Mouse (Mus musculus) myocyte (in vitro differentiated cells): ENCODE results near the gene Fosl2. TPM values are rescaled to one million over a fixed set of nuclear protein-coding genes. Genes with fewer than 3 reads are reported as not detected.

Experiments used
- H3K27me3 ChIP-seq: one replicate; pipeline ENCODE4 v1.6.1; 2011; ENCODE audit not compliant: control insufficient read depth, insufficient read depth, insufficient read length
- H3K36me3 ChIP-seq: one replicate; pipeline ENCODE4 v1.6.1; 2011; ENCODE audit not compliant: control insufficient read depth, insufficient read depth
- H3K4me2 ChIP-seq: one replicate; pipeline ENCODE4 v1.6.1; 2011; ENCODE audit warnings: low read depth, control low read depth
- H3K4me3 ChIP-seq: one replicate; pipeline ENCODE4 v1.5.1; 2011; ENCODE audit warnings: mild to moderate bottlenecking, control low read depth, moderate library complexity
- H3K79me2 ChIP-seq: one replicate; pipeline ENCODE4 v1.6.1; 2011; ENCODE audit not compliant: control insufficient read depth, insufficient read depth
- H3ac ChIP-seq: one replicate; pipeline ENCODE4 v1.6.1; 2011; ENCODE audit not compliant: control insufficient read depth, insufficient read length
- CEBPB ChIP-seq: IDR thresholded peaks from 2 replicates; pipeline ENCODE4 v1.6.1; 2011; ENCODE audit warnings: mild to moderate bottlenecking, moderate library complexity; ENCODE audit not compliant: poor library complexity, insufficient read depth, severe bottlenecking
- E2F4 ChIP-seq: IDR thresholded peaks from one replicate; pipeline ENCODE4 v1.6.1; 2011; ENCODE audit warnings: mild to moderate bottlenecking, control low read depth, moderate library complexity; ENCODE audit not compliant: insufficient read depth
- MAX ChIP-seq: IDR thresholded peaks from one replicate; pipeline ENCODE4 v1.6.1; 2011; ENCODE audit warnings: low read depth, mild to moderate bottlenecking, control low read depth
- MYOD1 ChIP-seq, 3 experiments: IDR thresholded peaks; one replicate each; pipeline ENCODE4 v1.6.1; 2011; ENCODE audit warnings: control low read depth in 2 of 3, low read depth in 2 of 3, mild to moderate bottlenecking in 2 of 3, moderate library complexity in 1 of 3; ENCODE audit not compliant: insufficient read length in 2 of 3, control insufficient read depth in 1 of 3
- MYOG ChIP-seq, 3 experiments: IDR thresholded peaks; one replicate each; pipeline ENCODE4 v1.6.1; 2011; ENCODE audit warnings: control low read depth in 2 of 3, low read depth in 2 of 3, mild to moderate bottlenecking in 2 of 3; ENCODE audit not compliant: insufficient read length in 2 of 3, control insufficient read depth in 1 of 3, insufficient read depth in 1 of 3
- POLR2A ChIP-seq: IDR thresholded peaks from one replicate; pipeline ENCODE4 v1.6.1; 2011; ENCODE audit warnings: low read depth, mild to moderate bottlenecking, control low read depth, moderate library complexity; ENCODE audit not compliant: insufficient read length
- POLR2AphosphoS2 ChIP-seq: IDR thresholded peaks from one replicate; pipeline ENCODE4 v1.6.1; 2011; ENCODE audit warnings: low read depth, control low read depth; ENCODE audit not compliant: insufficient read length
- REST ChIP-seq: IDR thresholded peaks from one replicate; pipeline ENCODE4 v1.6.1; 2011; ENCODE audit warnings: mild to moderate bottlenecking, control low read depth, moderate library complexity; ENCODE audit not compliant: insufficient read depth, insufficient read length
- SRF ChIP-seq: IDR thresholded peaks from one replicate; pipeline ENCODE4 v1.6.1; 2011; ENCODE audit warnings: low read depth; ENCODE audit not compliant: control insufficient read depth, insufficient read length
- TCF12 ChIP-seq: IDR thresholded peaks from one replicate; pipeline ENCODE4 v1.6.1; 2011; ENCODE audit warnings: mild to moderate bottlenecking, control low read depth; ENCODE audit not compliant: poor library complexity, insufficient read depth, severe bottlenecking
- TCF3 ChIP-seq: IDR thresholded peaks from one replicate; pipeline ENCODE4 v1.6.1; 2011; ENCODE audit warnings: low read depth, control low read depth; ENCODE audit not compliant: insufficient read length
- USF1 ChIP-seq: IDR thresholded peaks from one replicate; pipeline ENCODE4 v1.6.1; 2011; ENCODE audit warnings: low read depth, mild to moderate bottlenecking, control low read depth, moderate library complexity
- polyA plus RNA-seq: library from polyadenylated mRNA; unstranded; fragments of >200 nt; fragmentation: generic; extraction: Trizol; gene quantifications from one replicate; pipeline ENCODE4 v1.2.1, GENCODE M21; 2012; ENCODE audit warnings: missing spikeins

The Fosl2 gene
- polyA plus RNA-seq, 1 experiment = 30.9 TPM

DNA sequence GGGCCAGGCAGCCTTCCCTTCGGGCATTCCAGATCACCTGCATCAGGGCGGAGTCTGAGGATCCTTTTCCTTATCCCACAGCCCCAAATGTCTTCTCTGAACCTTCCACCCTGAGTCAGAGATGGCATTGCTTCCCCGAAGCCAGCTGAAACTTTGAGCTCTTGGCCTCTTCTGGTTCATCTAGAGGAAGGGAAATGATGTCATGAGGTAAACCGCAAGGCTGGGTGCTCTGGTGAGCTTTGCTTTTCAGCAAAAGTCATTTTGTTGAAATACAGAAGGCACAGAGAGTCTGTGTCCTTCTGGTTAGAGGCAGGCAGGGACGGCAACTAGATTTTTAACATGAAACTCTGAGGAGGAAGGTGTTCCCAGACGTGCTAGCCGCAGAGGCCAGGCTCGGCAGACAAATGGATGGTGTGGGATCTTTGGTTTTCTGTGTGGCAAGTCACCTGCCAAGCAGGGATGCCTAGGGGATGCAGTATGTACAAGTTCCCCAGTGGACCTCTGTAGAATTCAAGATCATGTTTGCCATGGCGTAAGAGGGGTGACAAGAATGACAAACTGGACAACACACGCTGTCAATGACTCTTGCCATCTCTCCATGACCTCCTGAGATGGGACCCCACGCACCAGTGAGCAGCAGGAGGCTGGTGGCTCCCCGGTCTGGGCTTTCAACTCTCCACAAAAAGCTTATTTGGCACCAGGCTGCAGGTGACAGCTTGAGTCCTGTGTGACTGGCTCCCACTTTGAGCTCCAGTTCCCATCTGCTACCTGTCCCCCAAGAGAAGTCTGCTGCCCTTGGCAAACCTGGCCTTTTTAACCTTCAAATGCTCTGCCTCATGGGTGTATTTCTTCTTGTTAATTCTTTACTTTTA lies 31.2 kb upstream of the Fosl2 start:
- no peaks in the 10 kb centered on the region for H3K79me2 ChIP-seq
- H3ac ChIP-seq = no peak overlapping the region
- no peak overlapping the region for H3K4me3 ChIP-seq
- H3K4me2 ChIP-seq = no peak overlapping the region
- H3K36me3 ChIP-seq = no peaks in the 10 kb centered on the region
- TF ChIP-seq TCF3 = no peak
- no peak for TF ChIP-seq REST
- TF ChIP-seq TCF12 = no peak
- no peak for TF ChIP-seq MYOG (IDR thresholded peaks at IDR 0.05; ENCODE audit: control insufficient read depth in 1 of 3, insufficient read depth in 1 of 3, insufficient read length in 2 of 3, low read depth in 2 of 3)
- no peak for TF ChIP-seq CEBPB
- no peak for TF ChIP-seq SRF
- no peak for TF ChIP-seq USF1
- TF ChIP-seq MYOD1 (IDR thresholded peaks at IDR 0.05; ENCODE audit: control insufficient read depth in 1 of 3, insufficient read length in 2 of 3, low read depth in 2 of 3) = no peak
- no peak for TF ChIP-seq MAX
- no peak for TF ChIP-seq E2F4
- TF ChIP-seq POLR2A = no peak
- no peak for TF ChIP-seq POLR2AphosphoS2
- H3K27me3 ChIP-seq = no peaks in the 10 kb centered on the region

DNA sequence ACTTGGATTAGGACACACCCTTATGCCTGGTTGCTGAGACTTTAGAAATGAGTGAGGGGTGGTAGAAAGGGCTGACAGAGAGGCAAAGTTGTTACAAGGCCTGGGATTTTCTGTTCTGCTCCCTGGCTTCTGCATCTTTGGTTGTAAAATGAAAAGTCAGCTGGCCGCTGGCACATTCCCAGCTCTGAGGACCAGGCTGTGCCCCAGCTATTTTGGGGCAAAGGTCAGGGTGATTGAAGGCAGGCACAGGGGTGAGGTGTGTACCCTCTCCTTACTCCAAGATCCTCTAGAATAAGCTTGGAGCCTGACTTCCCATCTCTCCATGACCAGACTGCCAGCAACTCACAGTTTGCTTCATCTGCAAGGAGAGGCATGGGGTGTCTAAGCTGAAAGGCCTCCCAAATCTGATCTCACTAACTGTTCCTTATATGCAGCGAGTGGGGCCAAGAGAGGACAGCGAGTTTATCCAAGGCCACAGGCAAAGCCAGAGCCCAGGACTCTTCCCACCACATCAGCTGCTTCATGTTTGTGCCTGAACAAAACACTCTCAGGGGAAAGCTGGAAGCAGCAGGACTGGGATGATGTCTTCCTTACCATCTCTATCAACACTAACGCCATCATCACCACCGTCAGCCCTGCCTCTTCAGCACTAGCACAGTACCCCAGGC lies 29.0 kb upstream of the Fosl2 start:
- no peaks in the 10 kb centered on the region for H3K79me2 ChIP-seq
- no peak overlapping the region for H3ac ChIP-seq
- TF ChIP-seq USF1 = no peak
- no peak for TF ChIP-seq SRF
- no peak for TF ChIP-seq POLR2AphosphoS2
- TF ChIP-seq E2F4 = no peak
- TF ChIP-seq MYOD1 (IDR thresholded peaks at IDR 0.05; ENCODE audit: control insufficient read depth in 1 of 3, insufficient read length in 2 of 3, low read depth in 2 of 3) = no peak
- TF ChIP-seq CEBPB = no peak
- TF ChIP-seq MAX = no peak
- no peak for TF ChIP-seq TCF3
- no peak for TF ChIP-seq REST
- no peak for TF ChIP-seq POLR2A
- no peak for TF ChIP-seq MYOG (IDR thresholded peaks at IDR 0.05; ENCODE audit: control insufficient read depth in 1 of 3, insufficient read depth in 1 of 3, insufficient read length in 2 of 3, low read depth in 2 of 3)
- no peak for TF ChIP-seq TCF12
- H3K4me3 ChIP-seq = no peak overlapping the region
- H3K27me3 ChIP-seq = no peaks in the 10 kb centered on the region
- H3K4me2 ChIP-seq = no peak overlapping the region
- H3K36me3 ChIP-seq = no peaks in the 10 kb centered on the region

DNA sequence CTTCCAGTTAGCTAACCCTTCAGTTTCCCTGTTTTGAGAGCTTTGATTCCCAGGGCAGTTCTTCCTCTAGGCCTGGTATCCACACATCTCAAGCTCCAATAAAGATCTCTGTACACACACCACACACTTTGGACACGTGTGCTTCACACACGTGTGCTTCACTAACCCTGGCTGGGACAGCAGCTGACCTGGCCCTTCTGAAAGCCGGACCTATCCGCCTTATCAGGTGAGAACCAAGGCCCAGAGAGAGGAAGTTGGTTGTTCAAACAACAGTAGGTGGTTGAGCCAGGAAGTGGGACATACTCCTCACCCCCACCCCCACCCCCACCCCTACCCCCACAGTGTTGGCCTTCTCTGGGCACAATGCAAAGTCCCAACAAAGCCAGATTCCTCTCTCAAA lies 24.9 kb upstream of the Fosl2 start:
- Histone ChIP-seq H3K79me2 (no peaks in the 10 kb centered on the region), H3K4me2 (no peak overlapping the region), H3K4me3 (no peak overlapping the region), H3K36me3 (no peaks in the 10 kb centered on the region), H3ac (no peak overlapping the region), H3K27me3 (no peaks in the 10 kb centered on the region)
- TF ChIP-seq USF1 (no peak), TCF3 (no peak), CEBPB (no peak), REST (no peak), POLR2AphosphoS2 (no peak), MYOD1 (IDR thresholded peaks at IDR 0.05; ENCODE audit: control insufficient read depth in 1 of 3, insufficient read length in 2 of 3, low read depth in 2 of 3) (no peak), MAX (no peak), E2F4 (no peak), TCF12 (no peak), MYOG (IDR thresholded peaks at IDR 0.05; ENCODE audit: control insufficient read depth in 1 of 3, insufficient read depth in 1 of 3, insufficient read length in 2 of 3, low read depth in 2 of 3) (no peak), POLR2A (no peak), SRF (no peak)

- TF ChIP-seq POLR2A (no peak), CEBPB (no peak), E2F4 (no peak), POLR2AphosphoS2 (no peak), TCF3 (no peak), MYOD1 (IDR thresholded peaks at IDR 0.05; ENCODE audit: control insufficient read depth in 1 of 3, insufficient read length in 2 of 3, low read depth in 2 of 3) (no peak), TCF12 (no peak), USF1 (no peak), MAX (no peak), SRF (no peak), REST (no peak), MYOG (IDR thresholded peaks at IDR 0.05; ENCODE audit: control insufficient read depth in 1 of 3, insufficient read depth in 1 of 3, insufficient read length in 2 of 3, low read depth in 2 of 3) (no peak)
- H3K4me2 ChIP-seq = no peak overlapping the region
Observed at GRCm38 (mm10) chr5:32112206-32112916, 23.2 kb upstream of the Fosl2 start.

More at GRCm38 (mm10) chr5:32112206-32112916, 23.2 kb upstream of the Fosl2 start:
- Histone ChIP-seq H3K4me3 (no peak overlapping the region), H3K36me3 (no peaks in the 10 kb centered on the region), H3ac (no peak overlapping the region), H3K79me2 (no peaks in the 10 kb centered on the region), H3K27me3 (no peaks in the 10 kb centered on the region)
